Mouse (Mus musculus): Measurements from ENCODE around the gene Rhbdd3. TPM values are rescaled to one million over a fixed set of nuclear protein-coding genes. Genes with fewer than 3 reads are reported as not detected.
A peak's percentile ranks its signal among the peaks of the same experiment; 100 is the strongest.

The Rhbdd3 gene
- polyA plus RNA-seq, 1 experiment = 49.6 TPM

GRCm38 (mm10) chr11:5062326-5062725 is 36.4 kb upstream of the Rhbdd3 start:
- no peak for TF ChIP-seq GATA1 (IDR thresholded peaks at IDR 0.05; ENCODE audit: low read length)

GRCm38 (mm10) chr11:5062860-5063505 is 35.7 kb upstream of the Rhbdd3 start:
- no peak for TF ChIP-seq GATA1 (IDR thresholded peaks at IDR 0.05; ENCODE audit: low read length)

DNA sequence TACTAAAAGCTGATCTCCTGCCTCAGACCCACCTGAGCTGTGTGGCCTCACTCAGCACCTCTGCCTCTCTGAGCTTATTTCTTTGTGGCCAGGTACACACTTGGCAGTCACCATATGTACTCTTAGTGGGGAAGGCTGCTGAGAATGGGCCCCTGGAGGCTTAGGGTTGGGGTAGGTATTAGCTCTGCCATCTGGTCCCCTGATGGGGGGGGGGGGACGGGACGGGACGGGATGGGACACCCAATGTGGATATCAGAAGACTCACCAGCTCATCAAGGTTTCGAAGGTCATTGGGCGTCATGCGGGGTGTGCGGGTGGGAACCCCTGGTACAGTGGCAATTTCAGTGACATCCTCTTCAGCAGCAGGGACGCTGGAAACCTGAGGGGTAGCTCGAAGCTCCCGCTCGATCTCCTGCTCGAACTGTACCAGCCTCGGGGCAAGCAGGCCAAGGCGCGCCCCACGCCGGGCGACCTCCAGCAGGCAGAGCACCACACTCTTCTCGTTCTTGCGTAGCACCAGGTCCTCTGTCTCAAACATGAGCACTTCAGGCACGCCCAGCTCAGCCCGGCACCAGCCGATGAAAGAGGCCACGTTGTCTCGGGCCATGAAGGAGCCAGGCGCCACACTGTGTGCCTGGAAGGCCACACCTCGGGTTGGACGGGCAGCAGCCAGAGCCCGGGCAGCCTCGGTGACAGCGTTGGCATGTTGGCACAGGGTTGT is 35.0 kb upstream of the Rhbdd3 start:
- TF ChIP-seq GATA1 (IDR thresholded peaks at IDR 0.05; ENCODE audit: low read length) = no peak

DNA sequence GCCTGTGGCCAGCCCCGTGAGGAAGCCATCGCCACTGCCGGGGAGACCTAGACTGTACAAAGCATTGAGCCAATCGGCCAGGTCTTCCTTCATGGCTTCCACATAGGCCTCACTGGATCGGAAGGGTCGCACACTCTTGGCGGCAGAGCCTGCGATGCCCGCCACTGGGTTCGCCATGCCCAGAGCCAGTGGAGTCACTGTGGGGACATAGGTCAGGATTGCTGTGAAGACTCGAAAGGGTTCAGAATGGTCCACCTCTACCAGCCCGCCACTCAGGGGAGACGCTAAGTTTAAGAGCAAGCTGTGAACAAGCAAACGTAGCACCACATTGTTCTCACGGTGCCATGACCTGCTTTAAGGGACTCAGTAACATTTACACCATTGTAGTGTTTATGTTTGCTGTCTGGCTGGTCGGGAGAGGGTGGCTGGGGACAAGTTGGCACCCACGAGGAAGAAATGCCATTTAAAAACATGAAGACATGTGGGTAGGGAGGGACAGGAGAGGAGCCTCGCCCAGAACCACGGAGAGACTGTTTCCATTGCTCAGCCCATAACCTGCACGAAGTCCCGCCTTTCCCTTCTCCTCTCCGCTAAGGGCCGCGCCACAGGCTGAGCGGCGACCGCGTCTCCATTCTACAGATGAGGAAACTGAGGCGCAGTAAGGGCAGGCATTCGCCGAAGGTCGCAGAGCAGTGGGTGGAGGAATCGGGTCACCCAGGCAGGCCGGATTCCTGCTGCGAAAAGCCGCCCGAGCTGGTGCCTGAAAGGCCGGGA is 34.3 kb upstream of the Rhbdd3 start:
- no peak for TF ChIP-seq GATA1 (IDR thresholded peaks at IDR 0.05; ENCODE audit: low read length)

DNA sequence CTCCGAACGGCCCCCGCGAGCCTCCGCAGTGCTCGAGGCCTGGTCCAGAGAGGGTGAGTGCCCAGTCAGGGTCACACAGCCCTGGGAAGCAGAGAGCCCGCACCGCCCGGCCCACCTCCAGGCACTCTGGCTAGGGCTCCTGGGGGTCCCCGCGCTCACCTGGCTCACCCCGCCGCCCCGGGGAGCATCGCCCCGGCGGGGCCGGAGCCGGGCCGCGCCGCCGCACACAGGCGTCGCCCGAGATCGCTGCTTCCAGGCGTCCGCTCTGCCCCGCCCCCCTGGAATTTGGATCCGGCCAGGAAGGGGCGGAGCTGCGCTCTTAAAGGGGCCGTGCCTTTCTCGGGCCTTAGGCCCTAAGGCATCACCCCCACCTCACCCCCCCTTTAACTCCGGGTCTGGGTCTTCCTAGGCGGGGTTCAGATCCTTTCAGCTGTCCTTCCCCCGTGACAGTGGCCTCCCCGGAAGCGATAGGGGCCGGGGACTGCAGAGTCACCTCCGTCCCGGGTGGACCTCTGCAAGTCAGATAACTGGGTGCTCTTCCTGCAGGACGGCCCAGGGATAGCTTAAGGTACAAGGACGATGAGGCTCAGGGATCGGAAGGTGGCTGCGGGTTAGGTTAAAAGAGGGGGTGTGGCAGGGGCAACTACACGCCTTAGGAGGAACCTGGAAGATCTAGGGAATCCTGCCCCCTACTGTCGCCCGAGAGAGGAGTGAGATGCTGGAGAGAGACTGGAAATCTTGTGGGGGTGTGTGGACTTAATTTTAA is 33.5 kb upstream of the Rhbdd3 start, which contains the start of gene Gas2l1:
Gene Gas2l1 (minus strand): TSS at position 272 of the 766 bp plus-strand sequence.
- no peak for TF ChIP-seq GATA1 (IDR thresholded peaks at IDR 0.05; ENCODE audit: low read length)

DNA sequence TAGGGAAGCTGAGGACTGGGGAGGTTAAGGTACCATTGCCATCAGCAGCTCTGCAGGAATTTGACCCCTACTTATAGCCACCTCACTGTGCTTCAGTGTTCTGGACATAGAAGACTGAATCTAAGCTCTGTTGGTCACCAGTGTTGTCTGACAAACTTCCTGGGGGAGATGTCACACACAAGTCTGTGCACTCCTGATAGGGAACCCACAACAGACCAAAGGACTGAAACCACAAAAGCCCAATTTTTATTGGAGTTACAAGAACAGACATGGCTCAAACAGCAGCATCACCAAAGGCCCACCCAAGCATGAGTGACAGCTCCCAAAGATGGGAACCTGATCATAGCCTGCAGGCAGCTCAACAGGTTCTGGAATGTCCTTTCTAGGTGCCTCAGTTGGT is 31.7 kb upstream of the Rhbdd3 start:
- peak; percentile 81 for TF ChIP-seq GATA1 (IDR thresholded peaks at IDR 0.05; ENCODE audit: low read length)

GRCm38 (mm10) chr11:5068126-5068971 is 30.4 kb upstream of the Rhbdd3 start:
- peak; percentile 76 for TF ChIP-seq GATA1 (IDR thresholded peaks at IDR 0.05; ENCODE audit: low read length)

DNA sequence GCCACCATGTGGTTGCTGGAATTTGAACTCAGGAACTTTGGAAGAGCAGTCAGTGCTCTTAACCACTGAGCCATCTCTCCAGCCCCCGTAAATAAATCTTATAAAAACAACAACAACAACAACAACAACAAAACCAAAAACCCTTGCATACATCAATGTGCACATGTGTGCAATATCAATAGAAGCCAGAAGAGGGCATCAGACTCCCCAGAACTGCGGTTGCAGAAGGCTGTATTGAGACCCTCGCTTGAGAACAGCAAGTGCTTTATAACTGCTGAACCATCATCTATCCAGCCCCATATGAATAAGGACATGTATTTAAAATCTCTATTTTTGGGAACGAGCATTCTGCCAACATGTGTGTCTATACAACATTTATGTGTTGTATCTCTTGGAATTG is 23.8 kb upstream of the Rhbdd3 start:
- no peak for TF ChIP-seq GATA1 (IDR thresholded peaks at IDR 0.05; ENCODE audit: low read length)

DNA sequence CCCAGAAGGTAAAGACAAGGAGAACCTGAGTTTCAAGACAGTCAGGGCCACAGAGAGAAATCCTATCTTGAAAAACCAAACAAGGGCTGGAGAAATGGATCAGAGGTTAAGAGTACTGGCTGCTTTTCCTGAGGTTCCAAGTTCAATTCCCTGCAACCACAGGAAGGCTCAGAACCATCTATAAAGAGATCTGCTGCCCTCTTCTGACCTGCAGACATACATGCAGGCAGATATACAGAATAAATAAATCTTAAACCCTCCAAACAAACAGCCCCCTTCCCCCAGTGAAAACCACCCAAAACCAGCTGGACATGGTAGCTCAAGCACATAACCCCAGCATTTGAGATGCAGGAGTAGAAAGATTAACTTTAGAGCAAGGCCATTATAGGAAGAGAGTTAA is 23.0 kb upstream of the Rhbdd3 start:
- no peak for TF ChIP-seq GATA1 (IDR thresholded peaks at IDR 0.05; ENCODE audit: low read length)

GRCm38 (mm10) chr11:5089147-5089546 is 9.6 kb upstream of the Rhbdd3 start:
- no peak for TF ChIP-seq GATA1 (IDR thresholded peaks at IDR 0.05; ENCODE audit: low read length)

DNA sequence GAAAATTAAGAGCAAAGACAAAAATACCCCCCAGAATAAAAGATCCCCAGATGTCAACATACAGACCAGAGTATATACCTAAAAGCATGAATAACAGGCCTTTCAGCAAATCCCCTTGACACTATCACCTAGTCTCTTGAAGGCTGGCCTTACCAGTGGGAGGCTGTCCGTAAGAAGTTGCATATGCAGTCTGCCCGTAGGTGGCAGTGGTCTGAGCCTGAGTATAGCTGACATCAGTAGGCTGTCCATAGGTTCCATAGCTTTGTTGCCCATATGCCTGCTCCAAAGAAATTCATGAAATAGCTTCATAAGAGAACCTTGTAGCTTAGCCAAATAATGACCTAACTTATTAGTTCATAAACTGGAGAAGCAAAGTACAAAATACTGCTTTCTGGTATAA is 7.0 kb upstream of the Rhbdd3 start:
- TF ChIP-seq GATA1 (IDR thresholded peaks at IDR 0.05; ENCODE audit: low read length) = no peak

- no peak for TF ChIP-seq GATA1 (IDR thresholded peaks at IDR 0.05; ENCODE audit: low read length)
These were observed 2.8 kb upstream of the Rhbdd3 start for GRCm38 (mm10) chr11:5095877-5096276.

- no peak for TF ChIP-seq GATA1 (IDR thresholded peaks at IDR 0.05; ENCODE audit: low read length)
These were observed 2.2 kb upstream of the Rhbdd3 start for GRCm38 (mm10) chr11:5096480-5097020.

DNA sequence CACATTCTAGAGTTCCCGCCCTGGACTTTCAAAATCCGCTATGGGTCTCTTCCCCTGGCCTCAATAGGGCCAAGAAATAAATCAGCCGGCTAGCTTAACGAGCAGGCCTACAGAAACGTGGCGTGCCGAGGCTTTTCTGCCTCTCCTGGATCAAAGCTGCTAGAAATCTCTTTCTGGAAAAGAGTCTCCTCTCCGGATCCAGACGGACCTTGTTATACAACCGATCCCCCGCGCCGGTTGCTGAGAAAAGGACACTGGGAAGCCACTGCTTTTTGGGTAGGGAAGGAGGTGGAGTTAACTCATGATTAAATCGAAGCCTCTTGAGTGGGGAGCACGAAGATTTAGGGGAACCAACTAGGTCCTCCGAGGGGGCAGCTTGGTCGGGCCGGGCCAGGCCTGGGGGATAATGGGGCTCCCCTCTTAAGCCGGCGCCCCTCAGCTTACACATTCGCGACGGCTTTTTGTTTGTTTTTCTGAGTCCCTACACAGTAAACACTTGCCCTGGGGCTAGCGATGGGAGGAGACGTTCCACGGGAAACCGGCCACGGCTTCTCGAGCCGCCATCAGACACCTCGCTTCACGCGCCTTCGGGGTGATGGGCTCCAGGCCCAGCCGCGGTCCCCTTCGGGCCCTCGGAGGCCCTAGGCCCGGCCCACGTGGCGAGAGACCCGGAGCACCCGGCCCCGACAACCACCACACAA is 541 bp upstream of the Rhbdd3 start:
- TF ChIP-seq GATA1 (IDR thresholded peaks at IDR 0.05; ENCODE audit: low read length) = no peak
